19 mouse cellular contexts compared by ENCODE assay signal in the genomic region with DNA sequence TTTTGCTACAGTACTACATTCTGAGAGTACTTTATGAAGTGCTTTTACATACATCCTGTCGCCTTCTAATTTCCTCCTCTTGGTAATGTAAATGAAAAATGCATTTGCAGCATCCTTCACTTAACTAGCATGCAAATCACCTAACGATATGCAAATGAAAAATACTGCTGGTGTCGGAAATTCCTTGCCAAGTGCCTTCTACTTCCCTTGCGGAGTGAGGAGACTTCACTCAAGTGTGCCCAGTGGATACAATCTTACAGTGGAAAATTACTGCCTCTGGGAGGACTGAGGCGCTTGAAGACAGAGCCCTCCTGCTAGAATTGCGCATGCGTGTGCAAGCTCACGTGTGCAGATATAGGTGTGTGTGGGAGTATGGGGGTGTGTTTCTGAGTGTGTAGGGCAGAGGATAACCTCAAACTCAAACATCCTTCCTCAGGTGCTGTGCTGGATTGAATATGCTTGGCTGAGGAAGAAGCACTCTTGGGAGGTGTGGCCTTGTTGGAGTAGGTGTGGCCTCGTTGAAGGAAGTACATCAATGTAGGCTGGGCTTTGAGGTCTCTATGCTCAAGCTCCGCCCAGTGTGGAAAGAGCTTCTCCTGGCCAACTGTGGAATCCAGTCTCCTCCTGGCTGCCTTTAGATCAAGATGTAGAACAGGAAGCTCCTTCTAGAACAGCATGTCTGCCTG. TPM values are rescaled to one million over a fixed set of nuclear protein-coding genes. Genes with fewer than 3 reads are reported as not detected.
DNase-seq lines count a peak whose midpoint lies in the region; ATAC-seq and TF ChIP-seq lines count a peak whose summit lies in the region.
"Had no signal": no experiment of that assay in that cellular context is flagged by ENCODE, and none has a peak within 500 bp of the region (broad histone marks: within the 10 kb centered on the region; RNA-seq: fewer than 3 reads in every experiment).

No protein-coding gene starts in this region.

- no peak overlapping the region for H3K4me2 ChIP-seq in lung, postnatal 0 days (replicated peaks; ENCODE audit: low read depth, low read length)
- H3K4me2 ChIP-seq: intestine, embryonic 15.5 days; limb, embryonic 13.5 days; lung, embryonic 15.5 days; midbrain, embryonic 15.5 days had no signal

- H3K4me3 ChIP-seq in lung, postnatal 0 days (ENCODE audit: low read depth, low read length) = no peak overlapping the region
- H3K4me3 ChIP-seq: intestine, embryonic 15.5 days; limb, embryonic 13.5 days; lung, embryonic 15.5 days; midbrain, embryonic 15.5 days had no signal

- H3K27ac ChIP-seq in lung, postnatal 0 days (ENCODE audit: low read length) = no peak overlapping the region
- H3K27ac ChIP-seq: intestine, embryonic 15.5 days; limb, embryonic 13.5 days; lung, embryonic 15.5 days; midbrain, embryonic 15.5 days had no signal

- TF ChIP-seq CTCF in lung, postnatal 0 days (IDR thresholded peaks at IDR 0.05) = no peak

- H3K9me3 ChIP-seq in lung, postnatal 0 days (ENCODE audit: low read length) = no peaks in the 10 kb centered on the region
- H3K9me3 ChIP-seq: G1E; intestine, embryonic 15.5 days; limb, embryonic 13.5 days; lung, embryonic 15.5 days; midbrain, embryonic 15.5 days had no signal

- intact Hi-C loops in heart, postnatal 25 days (cut with DNase I) = no loop called here

- peak; percentile 86 for ATAC-seq in frontal cortex, adult (ENCODE audit: low TSS enrichment)
- peak; percentile 28; the same call in 1 of the 2 replicates for ATAC-seq in lung, postnatal 0 days
- ATAC-seq in megakaryocyte progenitor cell, adult 5-6 weeks (replicated peaks; ENCODE audit: poor library complexity) = peak; percentile 74
- ATAC-seq: activated CD4-positive, CD25-positive, alpha-beta regulatory T cell, adult 4 months; intestine, embryonic 15.5 days; midbrain, embryonic 15.5 days had no signal

- no peak overlapping the region for H3K9ac ChIP-seq in lung, postnatal 0 days (replicated peaks; ENCODE audit: low read depth)
- H3K9ac ChIP-seq: intestine, embryonic 15.5 days; limb, embryonic 13.5 days; lung, embryonic 15.5 days; midbrain, embryonic 15.5 days had no signal

- H3K4me1 ChIP-seq in lung, postnatal 0 days (ENCODE audit: insufficient read depth, low read depth, low read length) = no peaks in the 10 kb centered on the region
- H3K4me1 ChIP-seq: intestine, embryonic 15.5 days; limb, embryonic 13.5 days; lung, embryonic 15.5 days; midbrain, embryonic 15.5 days had no signal

- TF ChIP-seq EP300 in lung, postnatal 0 days (IDR thresholded peaks at IDR 0.05) = no peak

- DNase-seq in frontal cortex, postnatal 25 days (ENCODE audit: low spot score in 2 of 2) = no peak
- peak; percentile 36 for DNase-seq in lung, postnatal 0 days (ENCODE audit: low spot score)
- no peak for DNase-seq in lung, postnatal 25 days (ENCODE audit: low spot score)
- DNase-seq in ZHBTc4 (ENCODE audit: low read depth, low spot score) = peak; percentile 84
- no peak for DNase-seq in embryo, embryonic 10.5 days (ENCODE audit: low spot score)
- DNase-seq in heart, postnatal 25 days (ENCODE audit: low spot score) = no peak
- DNase-seq: cerebellum, adult 18-20 months; gastrocnemius, postnatal 25 days; kidney, postnatal 10 days; layer of hippocampus, adult 9-11 months; right cerebral cortex, postnatal 14 days had no signal

- no peaks in the 10 kb centered on the region for H3K27me3 ChIP-seq in lung, postnatal 0 days (replicated peaks; ENCODE audit: insufficient read depth, low read length)
- H3K27me3 ChIP-seq: intestine, embryonic 15.5 days; limb, embryonic 13.5 days; lung, embryonic 15.5 days; midbrain, embryonic 15.5 days had no signal

- H3K36me3 ChIP-seq in lung, postnatal 0 days (ENCODE audit: insufficient read depth, low read length) = no peaks in the 10 kb centered on the region
- H3K36me3 ChIP-seq: G1E; intestine, embryonic 15.5 days; limb, embryonic 13.5 days; lung, embryonic 15.5 days; midbrain, embryonic 15.5 days had no signal

- 75% methylated on average over 10 of the region's 10 CpGs for WGBS in lung, postnatal 0 days

RNA-seq across cellular contexts. Expression of a gene that starts 29.8 kb away (rescaled TPM):
- 7.2 and 8.8 TPM in 2 replicates for polyA plus RNA-seq in lung, postnatal 0 days (2015; fragmentation: Nextera tagmentation; extraction: Ambion mirVana)
- 34.1 and 42.0 TPM in 2 replicates for total RNA-seq in megakaryocyte progenitor cell, adult 5-6 weeks (2015)
- 20.6 and 23.6 TPM in 2 replicates for total RNA-seq in megakaryocyte progenitor cell, adult 5-6 weeks (2017)
- 10 to 100 TPM; 28.2 to 32.0 TPM for total RNA-seq in heart, postnatal 25 days (2021)

Comparison
In these comparisons a context has a peak if more than half of its experiments do, and no peak if none do; other contexts are left out.
1. DNase-seq: peak in lung, postnatal 0 days (single experiment) and ZHBTc4 (single experiment); none in frontal cortex, postnatal 25 days (0 of 2), lung, postnatal 25 days (single experiment), embryo, embryonic 10.5 days (single experiment) and heart, postnatal 25 days (single experiment).
2. ATAC-seq: peak in every context shown above with its lines; median percentile 86 in frontal cortex, adult; 74 in megakaryocyte progenitor cell, adult 5-6 weeks; 28 in lung, postnatal 0 days.